Mouse (Mus musculus): ENCODE measurements around the gene Dab1. TPM values are rescaled to one million over a fixed set of nuclear protein-coding genes. Genes with fewer than 3 reads are reported as not detected.

Gene Dab1
- polyA plus RNA-seq, 1 experiment from 2014 or later, result 0.30 TPM

- H3K27ac ChIP-seq, result no peak overlapping the region
- H3K9ac ChIP-seq, result no peak overlapping the region
- no peaks in the 10 kb centered on the region for H3K36me3 ChIP-seq
- no peaks in the 10 kb centered on the region for H3K9me3 ChIP-seq (replicated peaks)
- no peak overlapping the region for H3K4me2 ChIP-seq
- ATAC-seq (ENCODE audit: low read depth) (no peak), DNase-seq (no peak)
- no peaks in the 10 kb centered on the region for H3K27me3 ChIP-seq
- no peaks in the 10 kb centered on the region for H3K4me1 ChIP-seq (replicated peaks)
- H3K4me3 ChIP-seq (replicated peaks), result no peak overlapping the region
These were observed 438.0 kb downstream of the Dab1 start for GRCm38 (mm10) chr4:104057116-104057515.

DNA sequence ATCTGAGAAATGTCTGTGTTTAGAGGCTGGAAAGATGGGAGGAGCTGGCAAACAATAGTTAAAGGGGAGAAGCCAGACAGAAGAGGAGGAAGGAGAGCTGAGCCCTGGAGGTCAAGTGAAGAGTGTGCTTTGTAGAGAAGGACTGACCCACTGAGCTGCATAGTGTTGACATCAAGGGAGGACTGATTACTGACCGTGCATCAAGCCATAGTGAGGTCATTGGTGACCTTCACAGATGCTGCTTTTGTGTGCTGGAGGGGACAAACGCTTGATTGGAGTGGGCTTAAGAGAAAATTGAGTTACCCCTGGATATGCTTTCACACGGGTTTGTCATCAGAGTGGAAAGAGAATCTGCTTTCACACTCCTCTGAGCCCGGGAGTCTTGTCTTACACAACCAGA, 440.4 kb downstream of the Dab1 start:
- Histone ChIP-seq H3K4me2 (no peak overlapping the region), H3K27me3 (no peaks in the 10 kb centered on the region), H3K9ac (no peak overlapping the region), H3K4me1 (replicated peaks) (no peaks in the 10 kb centered on the region), H3K36me3 (no peaks in the 10 kb centered on the region), H3K9me3 (replicated peaks) (no peaks in the 10 kb centered on the region), H3K27ac (no peak overlapping the region), H3K4me3 (replicated peaks) (no peak overlapping the region)
- ATAC-seq (ENCODE audit: low read depth), result no peak
- no peak for DNase-seq
- WGBS (ENCODE audit: insufficient replicate concordance), result 36% methylated on average over 4 of the region's 4 CpGs

GRCm38 (mm10) chr4:104062356-104062755, 443.2 kb downstream of the Dab1 start:
- no peaks in the 10 kb centered on the region for H3K27me3 ChIP-seq
- WGBS (ENCODE audit: insufficient replicate concordance), result 67% methylated on average over 4 of the region's 4 CpGs
- no peaks in the 10 kb centered on the region for H3K9me3 ChIP-seq (replicated peaks)
- ATAC-seq (ENCODE audit: low read depth), result no peak
- no peak overlapping the region for H3K4me3 ChIP-seq (replicated peaks)
- no peaks in the 10 kb centered on the region for H3K36me3 ChIP-seq
- H3K4me2 ChIP-seq, result no peak overlapping the region
- H3K4me1 ChIP-seq (replicated peaks), result no peaks in the 10 kb centered on the region
- no peak for DNase-seq
- H3K9ac ChIP-seq, result no peak overlapping the region
- H3K27ac ChIP-seq, result no peak overlapping the region

DNA sequence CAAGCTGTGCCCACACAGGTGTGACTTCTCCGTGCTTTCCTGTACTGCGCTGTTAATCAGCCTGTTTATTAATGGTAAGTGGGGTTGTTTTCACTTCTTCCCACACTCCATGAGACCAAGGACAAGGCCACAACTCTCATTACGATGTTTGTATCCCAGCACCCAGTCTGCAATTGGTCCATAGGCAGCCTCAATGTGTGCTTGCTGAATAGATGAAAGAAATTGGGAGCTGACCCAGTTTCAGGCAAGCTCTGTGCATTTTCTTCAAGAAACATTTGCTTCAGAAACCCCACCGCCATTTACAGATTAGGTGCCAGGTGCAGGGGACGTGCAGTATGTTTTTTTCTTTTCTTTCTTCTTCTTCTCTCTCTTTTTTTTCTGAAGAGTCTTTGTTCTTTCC, 447.7 kb downstream of the Dab1 start:
- H3K9me3 ChIP-seq (replicated peaks), result no peaks in the 10 kb centered on the region
- H3K36me3 ChIP-seq, result no peaks in the 10 kb centered on the region
- H3K4me1 ChIP-seq (replicated peaks), result no peaks in the 10 kb centered on the region
- no peak overlapping the region for H3K27ac ChIP-seq
- ATAC-seq (ENCODE audit: low read depth) (no peak), DNase-seq (no peak)
- H3K4me2 ChIP-seq, result no peak overlapping the region
- H3K9ac ChIP-seq, result no peak overlapping the region
- H3K4me3 ChIP-seq (replicated peaks), result no peak overlapping the region
- 72% methylated on average over 5 of the region's 5 CpGs for WGBS (ENCODE audit: insufficient replicate concordance)
- no peaks in the 10 kb centered on the region for H3K27me3 ChIP-seq

GRCm38 (mm10) chr4:104067748-104068147, 448.6 kb downstream of the Dab1 start:
- Histone ChIP-seq H3K4me3 (replicated peaks) (no peak overlapping the region), H3K9me3 (replicated peaks) (no peaks in the 10 kb centered on the region), H3K27ac (no peak overlapping the region), H3K4me1 (replicated peaks) (no peaks in the 10 kb centered on the region), H3K36me3 (no peaks in the 10 kb centered on the region), H3K9ac (no peak overlapping the region), H3K27me3 (no peaks in the 10 kb centered on the region), H3K4me2 (no peak overlapping the region)
- DNase-seq, result no peak
- no peak for ATAC-seq (ENCODE audit: low read depth)
- WGBS (ENCODE audit: insufficient replicate concordance), result 48% methylated on average over 3 of the region's 3 CpGs

DNA sequence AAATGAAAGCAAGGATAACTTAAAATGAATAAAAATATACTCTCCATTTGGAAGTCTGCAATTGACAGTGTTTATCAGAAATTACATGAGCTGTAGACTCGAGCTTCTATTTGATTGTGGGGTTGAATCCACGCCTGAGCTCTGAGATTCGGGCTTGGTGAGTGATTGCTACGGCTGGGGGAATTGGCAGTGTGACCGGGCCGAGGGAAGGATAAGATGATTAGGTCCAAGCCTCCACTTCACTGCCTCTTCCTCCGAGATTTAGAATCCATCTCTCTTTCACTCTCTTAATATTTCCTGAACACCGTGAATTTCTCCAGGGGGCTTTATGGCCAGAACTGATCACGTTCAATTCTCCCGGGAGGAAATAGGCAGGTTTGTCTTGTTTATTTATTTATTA, 452.1 kb downstream of the Dab1 start:
- Histone ChIP-seq H3K9me3 (replicated peaks) (no peaks in the 10 kb centered on the region), H3K27me3 (no peaks in the 10 kb centered on the region), H3K4me3 (replicated peaks) (no peak overlapping the region), H3K36me3 (no peaks in the 10 kb centered on the region), H3K9ac (no peak overlapping the region), H3K4me2 (no peak overlapping the region), H3K4me1 (replicated peaks) (no peaks in the 10 kb centered on the region), H3K27ac (no peak overlapping the region)
- DNase-seq (no peak), ATAC-seq (ENCODE audit: low read depth) (no peak)
- WGBS (ENCODE audit: insufficient replicate concordance), result 61% methylated on average over 10 of the region's 10 CpGs

DNA sequence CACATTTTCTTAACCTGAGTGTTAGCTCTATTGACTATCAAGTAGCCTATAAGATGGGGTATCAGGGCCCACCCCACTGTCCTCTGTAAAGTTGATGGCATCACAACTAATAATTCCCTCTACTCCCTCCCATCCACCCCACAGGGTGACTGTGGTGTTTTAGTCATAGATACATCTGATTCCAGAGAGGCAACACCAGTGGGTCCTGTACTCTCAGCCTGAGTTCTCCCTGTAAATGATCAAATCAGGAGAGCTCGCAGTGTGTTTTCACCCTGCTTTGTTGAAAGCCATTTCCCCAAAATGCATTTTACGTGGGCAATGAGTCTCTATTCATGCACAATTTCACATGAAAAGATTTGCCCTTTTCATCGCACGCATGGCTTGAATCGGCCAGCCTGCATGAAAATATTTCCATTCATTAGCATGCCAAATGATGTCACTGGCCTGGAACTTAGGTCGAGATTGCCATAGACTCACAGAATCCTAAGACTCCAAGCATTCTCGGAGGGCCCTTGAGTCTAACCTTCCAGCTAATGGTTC, 454.8 kb downstream of the Dab1 start:
- Histone ChIP-seq H3K27ac (no peak overlapping the region), H3K9ac (no peak overlapping the region), H3K36me3 (no peaks in the 10 kb centered on the region), H3K4me1 (replicated peaks) (no peaks in the 10 kb centered on the region), H3K4me2 (no peak overlapping the region), H3K27me3 (no peaks in the 10 kb centered on the region), H3K4me3 (replicated peaks) (no peak overlapping the region), H3K9me3 (replicated peaks) (no peaks in the 10 kb centered on the region)
- WGBS (ENCODE audit: insufficient replicate concordance), result 66% methylated on average over 7 of the region's 7 CpGs
- no peak for DNase-seq
- no peak for ATAC-seq (ENCODE audit: low read depth)

DNA sequence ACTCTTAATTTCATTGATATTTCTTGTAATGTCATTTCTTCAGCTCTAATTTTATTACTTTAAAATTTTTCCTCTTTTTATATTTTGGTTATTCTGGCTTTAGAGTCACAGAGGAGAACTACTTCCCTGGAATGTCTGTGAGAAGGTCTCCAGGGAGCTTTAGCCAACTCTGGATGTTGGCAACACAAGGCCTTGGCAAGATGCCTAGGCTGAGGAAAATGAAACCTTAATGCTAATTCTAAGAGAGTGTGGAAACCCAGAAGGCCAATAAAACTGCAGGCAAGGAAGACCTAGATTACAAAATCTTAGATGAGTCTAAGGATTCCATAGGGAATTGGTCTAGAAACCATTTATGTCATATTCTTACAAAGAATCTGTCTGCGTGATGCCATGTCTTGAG, 458.6 kb downstream of the Dab1 start:
- ATAC-seq (ENCODE audit: low read depth) (no peak), DNase-seq (no peak)
- Histone ChIP-seq H3K36me3 (no peaks in the 10 kb centered on the region), H3K4me1 (replicated peaks) (no peaks in the 10 kb centered on the region), H3K9ac (no peak overlapping the region), H3K27me3 (no peaks in the 10 kb centered on the region), H3K4me3 (replicated peaks) (no peak overlapping the region), H3K27ac (no peak overlapping the region), H3K4me2 (no peak overlapping the region), H3K9me3 (replicated peaks) (no peaks in the 10 kb centered on the region)
- WGBS (ENCODE audit: insufficient replicate concordance), result 58% methylated on average over 1 of the region's 1 CpGs

GRCm38 (mm10) chr4:104106299-104106698, 487.1 kb downstream of the Dab1 start:
- no peak for ATAC-seq (ENCODE audit: low read depth)
- WGBS (ENCODE audit: insufficient replicate concordance), result 65% methylated on average over 6 of the region's 6 CpGs
- Histone ChIP-seq H3K4me3 (replicated peaks) (no peak overlapping the region), H3K27ac (no peak overlapping the region), H3K4me1 (replicated peaks) (no peaks in the 10 kb centered on the region), H3K4me2 (no peak overlapping the region), H3K27me3 (no peaks in the 10 kb centered on the region), H3K36me3 (no peaks in the 10 kb centered on the region), H3K9me3 (replicated peaks) (no peaks in the 10 kb centered on the region), H3K9ac (no peak overlapping the region)
- no peak for DNase-seq

GRCm38 (mm10) chr4:104111614-104112013, 492.5 kb downstream of the Dab1 start:
- no peak overlapping the region for H3K27ac ChIP-seq
- H3K4me3 ChIP-seq (replicated peaks), result no peak overlapping the region
- H3K9me3 ChIP-seq (replicated peaks), result no peaks in the 10 kb centered on the region
- no peaks in the 10 kb centered on the region for H3K4me1 ChIP-seq (replicated peaks)
- H3K9ac ChIP-seq, result no peak overlapping the region
- no peak overlapping the region for H3K4me2 ChIP-seq
- DNase-seq, result no peak
- no peaks in the 10 kb centered on the region for H3K27me3 ChIP-seq
- H3K36me3 ChIP-seq, result no peaks in the 10 kb centered on the region
- ATAC-seq (ENCODE audit: low read depth), result no peak

DNA sequence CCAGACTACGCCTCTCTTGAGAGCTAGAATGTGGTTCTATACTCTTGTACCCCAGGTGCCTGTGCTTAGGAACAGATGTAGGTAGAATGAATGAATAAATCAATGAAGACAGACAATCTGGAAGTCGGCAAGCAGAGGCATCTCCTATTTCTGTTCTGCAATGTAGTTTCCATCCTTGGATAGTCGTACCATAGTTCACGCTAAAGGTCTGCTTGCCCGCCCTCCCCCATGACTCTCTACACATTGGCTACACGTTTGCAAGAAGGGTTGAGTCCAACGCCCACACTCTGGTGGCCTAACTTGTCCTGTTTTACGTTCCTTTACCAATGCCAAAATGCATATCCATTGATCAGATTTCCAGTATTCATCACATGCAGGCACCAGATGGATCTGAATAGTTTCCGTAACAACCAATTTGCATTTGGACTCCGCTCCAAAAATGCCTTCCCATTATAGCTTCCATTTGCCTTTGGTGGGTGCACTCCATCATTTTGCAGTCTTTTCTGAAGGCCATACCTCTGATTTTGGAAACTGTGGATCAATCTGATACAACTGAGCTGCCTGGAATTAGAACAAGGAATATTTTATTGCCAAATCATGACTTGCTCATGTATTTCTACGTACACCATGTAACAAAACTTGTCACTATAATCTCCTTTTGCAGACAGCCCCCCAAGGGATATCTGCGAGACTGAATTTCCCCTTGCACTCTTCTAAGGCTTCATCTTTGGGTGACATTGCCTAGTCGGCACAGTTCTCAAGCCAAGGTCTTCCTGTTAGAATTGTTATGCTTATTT, 494.2 kb downstream of the Dab1 start:
- no peak overlapping the region for H3K4me3 ChIP-seq (replicated peaks)
- H3K36me3 ChIP-seq, result no peaks in the 10 kb centered on the region
- no peak overlapping the region for H3K9ac ChIP-seq
- ATAC-seq (ENCODE audit: low read depth) (no peak), DNase-seq (no peak)
- H3K9me3 ChIP-seq (replicated peaks), result no peaks in the 10 kb centered on the region
- 72% methylated on average over 13 of the region's 13 CpGs for WGBS (ENCODE audit: insufficient replicate concordance)
- no peaks in the 10 kb centered on the region for H3K27me3 ChIP-seq
- H3K27ac ChIP-seq, result no peak overlapping the region
- H3K4me2 ChIP-seq, result no peak overlapping the region
- no peaks in the 10 kb centered on the region for H3K4me1 ChIP-seq (replicated peaks)

- H3K27me3 ChIP-seq, result no peaks in the 10 kb centered on the region
- no peak for ATAC-seq (ENCODE audit: low read depth)
- WGBS (ENCODE audit: insufficient replicate concordance), result 77% methylated on average over 6 of the region's 6 CpGs
These were observed 494.8 kb downstream of the Dab1 start for GRCm38 (mm10) chr4:104114006-104114361.

More at GRCm38 (mm10) chr4:104114006-104114361, 494.8 kb downstream of the Dab1 start:
- no peaks in the 10 kb centered on the region for H3K36me3 ChIP-seq
- H3K27ac ChIP-seq, result no peak overlapping the region
- H3K9me3 ChIP-seq (replicated peaks), result no peaks in the 10 kb centered on the region
- H3K4me1 ChIP-seq (replicated peaks), result no peaks in the 10 kb centered on the region
- H3K9ac ChIP-seq, result no peak overlapping the region
- no peak overlapping the region for H3K4me3 ChIP-seq (replicated peaks)
- H3K4me2 ChIP-seq, result no peak overlapping the region
- DNase-seq, result no peak

All from liver, embryonic 13.5 days (tissue).